Mouse (Mus musculus) CD4-positive, CD25-positive, alpha-beta regulatory T cell, adult 9 weeks (primary cell): ENCODE results near the gene Bpifb5. TPM values are rescaled to one million over a fixed set of nuclear protein-coding genes. Genes with fewer than 3 reads are reported as not detected.

ENCODE experiments used
- polyA plus RNA-seq: library from polyadenylated mRNA; unstranded; fragments of 100-300 nt; shearing (Covaris generic); gene quantifications from one replicate; pipeline ENCODE4 v1.2.1, GENCODE M21; 2017

The Bpifb5 gene
- polyA plus RNA-seq: not detected

GRCm38 (mm10) chr2:154223265-154223916, at the start of gene Bpifb5:
Bpifb5 (plus strand) TSS chr2:154223742.

DNA sequence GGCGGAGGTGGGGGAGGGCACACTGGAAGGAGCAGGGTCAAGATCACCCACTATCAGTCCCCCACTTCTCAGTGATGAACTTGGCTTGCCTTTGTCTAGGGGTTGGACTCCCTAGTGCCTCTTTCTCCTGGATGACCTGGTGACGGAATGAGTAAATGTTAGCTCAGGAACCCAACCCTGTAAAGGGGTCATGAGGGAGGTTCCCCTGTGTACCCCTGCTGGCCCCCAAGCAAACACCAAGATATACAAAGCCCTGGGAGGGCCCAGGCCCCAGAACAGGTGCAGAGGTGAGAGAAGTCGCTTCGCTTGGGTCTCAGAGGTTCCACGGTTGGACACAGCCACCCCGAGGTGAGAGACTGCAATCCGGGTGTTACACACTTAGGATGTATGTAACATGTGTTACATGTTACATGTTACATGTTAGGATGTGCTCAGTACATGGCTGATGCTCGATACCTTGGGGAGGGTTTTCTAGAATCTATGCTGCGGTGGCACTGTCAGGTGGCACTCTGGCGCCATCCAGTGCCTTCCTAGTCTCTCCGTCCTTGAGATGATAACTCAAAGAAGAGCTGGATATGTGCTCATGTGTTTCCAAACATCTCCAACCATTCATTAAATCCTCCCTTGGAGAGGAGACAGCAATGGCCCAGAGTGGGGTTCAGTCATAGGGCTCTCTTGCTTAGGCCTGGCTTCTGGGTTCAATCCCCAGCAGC, 32.8 kb upstream of the Bpifb5 start, which contains the start of gene Bpifb1:
Gene Bpifb1 (plus strand): TSS at position 273 of the 713 bp plus-strand sequence.

DNA sequence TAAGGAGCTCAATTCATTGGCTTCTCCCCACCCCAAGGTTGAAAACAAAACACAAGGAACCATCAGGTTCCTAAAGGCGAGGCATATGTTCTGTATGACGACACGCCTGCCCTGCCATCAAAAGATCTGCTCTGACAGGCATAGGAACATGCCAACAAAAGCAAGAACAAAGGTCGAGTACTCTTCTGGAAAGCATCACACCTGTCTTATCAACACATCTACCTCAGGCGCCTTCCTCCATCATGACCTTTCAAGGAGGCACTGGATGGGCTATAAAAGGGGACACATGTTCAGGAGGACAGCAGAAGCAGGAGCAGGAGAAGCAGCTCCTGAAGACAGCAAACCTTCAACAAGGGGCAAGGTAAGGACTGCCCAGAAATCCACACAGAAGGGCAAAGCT, 34.0 kb downstream of the Bpifb5 start, which contains the start of gene Bpifb9a:
Gene Bpifb9a (plus strand): TSS at position 301 of the 400 bp plus-strand sequence.

Other genes starting within 250 kb of the Bpifb5 start
- not detected for gene Bpifa6, start 248.8 kb upstream of the Bpifb5 start, polyA plus RNA-seq
- not detected for gene Bpifa2, start 215.5 kb upstream of the Bpifb5 start, polyA plus RNA-seq
- gene Bpifa3, start 93.4 kb upstream of the Bpifb5 start, polyA plus RNA-seq: not detected
- gene Bpifa1, start 80.9 kb upstream of the Bpifb5 start, polyA plus RNA-seq: not detected
- not detected for gene Bpifa5, start 61.1 kb upstream of the Bpifb5 start, polyA plus RNA-seq
- not detected for gene Bpifb1, start 32.9 kb upstream of the Bpifb5 start, polyA plus RNA-seq
- not detected for gene Bpifb9a, start 34.1 kb downstream of the Bpifb5 start, polyA plus RNA-seq
- gene Bpifb9b, start 83.5 kb downstream of the Bpifb5 start, polyA plus RNA-seq: not detected
- 37.6 TPM for gene Cdk5rap1, start 149.3 kb downstream of the Bpifb5 start, polyA plus RNA-seq
- gene Snta1, start 184.4 kb downstream of the Bpifb5 start, polyA plus RNA-seq: not detected
- gene Cbfa2t2, start 212.7 kb downstream of the Bpifb5 start, polyA plus RNA-seq: 13.9 TPM